Mouse (Mus musculus) intestine, embryonic 14.5 days (tissue): ENCODE results near the gene Epc2. TPM values are rescaled to one million over a fixed set of nuclear protein-coding genes. Genes with fewer than 3 reads are reported as not detected.

ENCODE experiments used
- ATAC-seq: fragments of 200-750 bp; cut with Nextera tagmentation; replicated peaks from 2 replicates; pipeline ENCODE4 v1.8.0; 2017; ENCODE audit warnings: low read depth, moderate number of reproducible peaks, moderate TSS enrichment, moderate library complexity; ENCODE audit not compliant: low FRiP score, low TSS enrichment
- DNase-seq: peaks from one replicate; pipeline ENCODE4 v3.0.0-alpha.2; 2018; ENCODE audit warnings: low spot score
- H3K27ac ChIP-seq: fragments of 300-500 bp; sonication (generic); 2 replicates; pipeline ENCODE4 v1.5.1; 2014; ENCODE audit warnings: low read depth, mild to moderate bottlenecking, control low read depth
- H3K27me3 ChIP-seq: fragments of 300-500 bp; sonication (generic); replicated peaks from 2 replicates; pipeline ENCODE4 v1.6.1; 2014; ENCODE audit warnings: low read length, control low read depth; ENCODE audit not compliant: control insufficient read depth, insufficient read depth
- H3K36me3 ChIP-seq: fragments of 300-500 bp; sonication (generic); 2 replicates; pipeline ENCODE4 v1.6.1; 2014; ENCODE audit warnings: low read length, control low read depth; ENCODE audit not compliant: control insufficient read depth, insufficient read depth
- H3K4me1 ChIP-seq: fragments of 300-500 bp; sonication (generic); replicated peaks from 2 replicates; pipeline ENCODE4 v1.6.1; 2014; ENCODE audit warnings: low read length, control low read depth, mixed read lengths; ENCODE audit not compliant: control insufficient read depth, insufficient read depth
- H3K4me2 ChIP-seq: fragments of 300-500 bp; sonication (generic); 2 replicates; pipeline ENCODE4 v1.6.1; 2014; ENCODE audit warnings: low read length
- H3K4me3 ChIP-seq: fragments of 300-500 bp; sonication (generic); 2 replicates; pipeline ENCODE4 v1.5.1; 2014; ENCODE audit warnings: low read depth, low read length, control low read depth, mixed read lengths
- H3K9ac ChIP-seq: fragments of 300-500 bp; sonication (generic); 2 replicates; pipeline ENCODE4 v1.6.1; 2014; ENCODE audit warnings: mild to moderate bottlenecking, low read length
- H3K9me3 ChIP-seq: fragments of 300-500 bp; sonication (generic); 2 replicates; pipeline ENCODE4 v1.6.1; 2016; ENCODE audit warnings: low read length, control low read depth; ENCODE audit not compliant: control insufficient read depth
- WGBS: fragments of 180-500 bp; shearing (Covaris S2); extraction: QIAGEN DNeasy Blood & Tissue Kit; methylation state at CpG from one replicate; pipeline ENCODE4 v1.1.7; 2014; 5-methylcytosine and 5-hydroxymethylcytosine counted together
- polyA plus RNA-seq: library from polyadenylated mRNA; unstranded; fragments of >200 nt; fragmentation: Nextera tagmentation; extraction: Ambion mirVana; gene quantifications from 2 replicates; pipeline ENCODE4 v1.2.1, GENCODE M21; 2014

Epc2 gene
- polyA plus RNA-seq, 1 experiment from 2014 or later = 8.7 TPM

GRCm38 (mm10) chr2:49457797-49458196, 6.5 kb downstream of the Epc2 start:
- ATAC-seq = no peak
- H3K27ac ChIP-seq = no peak overlapping the region
- H3K4me2 ChIP-seq = no peak overlapping the region
- no peak overlapping the region for H3K9ac ChIP-seq
- no peak for DNase-seq
- H3K4me1 ChIP-seq = peaks cover 3% of the 10 kb centered on the region; the same call in 1 of the 2 replicates
- no peak overlapping the region for H3K4me3 ChIP-seq
- no peaks in the 10 kb centered on the region for H3K27me3 ChIP-seq
- no peaks in the 10 kb centered on the region for H3K36me3 ChIP-seq
- 82% methylated on average over 2 of the region's 2 CpGs for WGBS
- H3K9me3 ChIP-seq = peaks cover 6% of the 10 kb centered on the region; the same call in 1 of the 2 replicates

GRCm38 (mm10) chr2:49465672-49466222, 14.5 kb downstream of the Epc2 start:
- Histone ChIP-seq H3K9ac (no peak overlapping the region), H3K27ac (no peak overlapping the region), H3K27me3 (no peaks in the 10 kb centered on the region), H3K4me2 (no peak overlapping the region), H3K36me3 (no peaks in the 10 kb centered on the region), H3K4me3 (no peak overlapping the region), H3K4me1 (no peaks in the 10 kb centered on the region), H3K9me3 (peaks cover 6% of the 10 kb centered on the region; the same call in 1 of the 2 replicates)
- ATAC-seq = no peak
- DNase-seq = no peak
- 71% methylated on average over 3 of the region's 3 CpGs for WGBS

- DNase-seq (no peak), ATAC-seq (no peak)
- Histone ChIP-seq H3K9ac (no peak overlapping the region), H3K27me3 (no peaks in the 10 kb centered on the region), H3K4me1 (no peaks in the 10 kb centered on the region), H3K9me3 (no peaks in the 10 kb centered on the region), H3K36me3 (no peaks in the 10 kb centered on the region), H3K4me2 (no peak overlapping the region), H3K27ac (no peak overlapping the region), H3K4me3 (no peak overlapping the region)
- 95% methylated on average over 1 of the region's 1 CpGs for WGBS
Measured at GRCm38 (mm10) chr2:49467038-49467437, 15.8 kb downstream of the Epc2 start.

- no peaks in the 10 kb centered on the region for H3K36me3 ChIP-seq
- no peak for ATAC-seq
- WGBS = 95% methylated on average over 3 of the region's 3 CpGs
Measured at GRCm38 (mm10) chr2:49471188-49471587, 19.9 kb downstream of the Epc2 start.

GRCm38 (mm10) chr2:49471641-49472355, 20.5 kb downstream of the Epc2 start:
- WGBS = 73% methylated on average over 5 of the region's 5 CpGs
- H3K27me3 ChIP-seq = no peaks in the 10 kb centered on the region
- H3K27ac ChIP-seq = no peak overlapping the region
- ATAC-seq (no peak), DNase-seq (no peak)
- no peaks in the 10 kb centered on the region for H3K36me3 ChIP-seq
- H3K4me3 ChIP-seq = no peak overlapping the region
- H3K4me2 ChIP-seq = no peak overlapping the region
- no peak overlapping the region for H3K9ac ChIP-seq
- H3K4me1 ChIP-seq = no peaks in the 10 kb centered on the region
- no peaks in the 10 kb centered on the region for H3K9me3 ChIP-seq

More at GRCm38 (mm10) chr2:49471188-49471587, 19.9 kb downstream of the Epc2 start:
- Histone ChIP-seq H3K4me1 (no peaks in the 10 kb centered on the region), H3K4me2 (no peak overlapping the region), H3K27me3 (no peaks in the 10 kb centered on the region), H3K4me3 (no peak overlapping the region), H3K27ac (no peak overlapping the region), H3K9me3 (no peaks in the 10 kb centered on the region), H3K9ac (no peak overlapping the region)
- DNase-seq = no peak

GRCm38 (mm10) chr2:49472443-49472842, 21.2 kb downstream of the Epc2 start:
- H3K27me3 ChIP-seq = no peaks in the 10 kb centered on the region
- H3K4me2 ChIP-seq = no peak overlapping the region
- ATAC-seq (no peak), DNase-seq (no peak)
- 83% methylated on average over 6 of the region's 6 CpGs for WGBS
- H3K36me3 ChIP-seq = no peaks in the 10 kb centered on the region
- H3K9ac ChIP-seq = no peak overlapping the region
- H3K9me3 ChIP-seq = no peaks in the 10 kb centered on the region
- no peak overlapping the region for H3K27ac ChIP-seq
- H3K4me3 ChIP-seq = no peak overlapping the region
- H3K4me1 ChIP-seq = no peaks in the 10 kb centered on the region

- H3K9me3 ChIP-seq = no peaks in the 10 kb centered on the region
- ATAC-seq (no peak), DNase-seq (no peak)
- no peak overlapping the region for H3K27ac ChIP-seq
- no peaks in the 10 kb centered on the region for H3K4me1 ChIP-seq
- no peak overlapping the region for H3K4me3 ChIP-seq
- H3K27me3 ChIP-seq = no peaks in the 10 kb centered on the region
- H3K36me3 ChIP-seq = no peaks in the 10 kb centered on the region
- H3K4me2 ChIP-seq = no peak overlapping the region
- no peak overlapping the region for H3K9ac ChIP-seq
Measured at GRCm38 (mm10) chr2:49482146-49482545, 30.9 kb downstream of the Epc2 start.

- H3K9ac ChIP-seq = no peak overlapping the region
- H3K4me3 ChIP-seq = no peak overlapping the region
- 86% methylated on average over 5 of the region's 5 CpGs for WGBS
- no peak for ATAC-seq
- H3K36me3 ChIP-seq = no peaks in the 10 kb centered on the region
- DNase-seq = no peak
- H3K9me3 ChIP-seq = no peaks in the 10 kb centered on the region
- H3K4me2 ChIP-seq = no peak overlapping the region
- no peak overlapping the region for H3K27ac ChIP-seq
- H3K27me3 ChIP-seq = no peaks in the 10 kb centered on the region
- H3K4me1 ChIP-seq = no peaks in the 10 kb centered on the region
Measured at GRCm38 (mm10) chr2:49483382-49483781, 32.1 kb downstream of the Epc2 start.

- ATAC-seq = no peak
- no peak overlapping the region for H3K4me2 ChIP-seq
- no peak for DNase-seq
- no peak overlapping the region for H3K27ac ChIP-seq
- no peaks in the 10 kb centered on the region for H3K27me3 ChIP-seq
- no peaks in the 10 kb centered on the region for H3K36me3 ChIP-seq
- no peaks in the 10 kb centered on the region for H3K9me3 ChIP-seq
- H3K4me3 ChIP-seq = no peak overlapping the region
- no peaks in the 10 kb centered on the region for H3K4me1 ChIP-seq
- H3K9ac ChIP-seq = no peak overlapping the region
- 31% methylated on average over 4 of the region's 4 CpGs for WGBS
Measured at GRCm38 (mm10) chr2:49501435-49501834, 50.1 kb downstream of the Epc2 start.
